Mouse (Mus musculus) forebrain, embryonic 16.5 days (tissue): ENCODE measurements around the gene Traf5. TPM values are rescaled to one million over a fixed set of nuclear protein-coding genes. Genes with fewer than 3 reads are reported as not detected.

Source experiments
- ATAC-seq: fragments of 200-750 bp; cut with Nextera tagmentation; 2 replicates; pipeline ENCODE4 v1.8.0; 2017; ENCODE audit warnings: mild to moderate bottlenecking, moderate library complexity
- H3K27ac ChIP-seq: fragments of 300-500 bp; sonication (generic); 2 replicates; pipeline ENCODE4 v1.5.1; 2014; ENCODE audit warnings: low read length, control low read depth
- H3K27me3 ChIP-seq: fragments of 300-500 bp; sonication (generic); replicated peaks from 2 replicates; pipeline ENCODE4 v1.6.1; 2014; ENCODE audit warnings: low read length; ENCODE audit not compliant: control insufficient read depth, insufficient read depth
- H3K36me3 ChIP-seq: fragments of 300-500 bp; sonication (generic); 2 replicates; pipeline ENCODE4 v1.6.1; 2014; ENCODE audit not compliant: control insufficient read depth, insufficient read depth
- H3K4me1 ChIP-seq: fragments of 300-500 bp; sonication (generic); replicated peaks from 2 replicates; pipeline ENCODE4 v1.6.1; 2014; ENCODE audit warnings: low read length; ENCODE audit not compliant: control insufficient read depth, insufficient read depth
- H3K4me2 ChIP-seq: fragments of 300-500 bp; sonication (generic); 2 replicates; pipeline ENCODE4 v1.6.1; 2014; ENCODE audit warnings: mild to moderate bottlenecking, low read length, control low read depth
- H3K4me3 ChIP-seq: fragments of 300-500 bp; sonication (generic); replicated peaks from 2 replicates; pipeline ENCODE4 v1.5.1; 2014; ENCODE audit warnings: mild to moderate bottlenecking, low read length, control low read depth
- H3K9ac ChIP-seq: fragments of 300-500 bp; sonication (generic); replicated peaks from 2 replicates; pipeline ENCODE4 v1.6.1; 2014; ENCODE audit warnings: low read depth, low read length, control low read depth
- H3K9me3 ChIP-seq: fragments of 300-500 bp; sonication (generic); 2 replicates; pipeline ENCODE4 v1.6.1; 2016; ENCODE audit warnings: low read length; ENCODE audit not compliant: control insufficient read depth
- WGBS: fragments of 180-500 bp; shearing (Covaris S2); extraction: QIAGEN DNeasy Blood & Tissue Kit; methylation state at CpG from one replicate; pipeline ENCODE4 v1.1.7; 2014; 5-methylcytosine and 5-hydroxymethylcytosine counted together
- polyA plus RNA-seq: library from polyadenylated mRNA; unstranded; fragments of >200 nt; fragmentation: Nextera tagmentation; extraction: Ambion mirVana; gene quantifications from 2 replicates; pipeline ENCODE4 v1.2.1, GENCODE M21; 2015

Gene Traf5
- 3.1 and 3.6 TPM in 2 replicates for polyA plus RNA-seq

DNA sequence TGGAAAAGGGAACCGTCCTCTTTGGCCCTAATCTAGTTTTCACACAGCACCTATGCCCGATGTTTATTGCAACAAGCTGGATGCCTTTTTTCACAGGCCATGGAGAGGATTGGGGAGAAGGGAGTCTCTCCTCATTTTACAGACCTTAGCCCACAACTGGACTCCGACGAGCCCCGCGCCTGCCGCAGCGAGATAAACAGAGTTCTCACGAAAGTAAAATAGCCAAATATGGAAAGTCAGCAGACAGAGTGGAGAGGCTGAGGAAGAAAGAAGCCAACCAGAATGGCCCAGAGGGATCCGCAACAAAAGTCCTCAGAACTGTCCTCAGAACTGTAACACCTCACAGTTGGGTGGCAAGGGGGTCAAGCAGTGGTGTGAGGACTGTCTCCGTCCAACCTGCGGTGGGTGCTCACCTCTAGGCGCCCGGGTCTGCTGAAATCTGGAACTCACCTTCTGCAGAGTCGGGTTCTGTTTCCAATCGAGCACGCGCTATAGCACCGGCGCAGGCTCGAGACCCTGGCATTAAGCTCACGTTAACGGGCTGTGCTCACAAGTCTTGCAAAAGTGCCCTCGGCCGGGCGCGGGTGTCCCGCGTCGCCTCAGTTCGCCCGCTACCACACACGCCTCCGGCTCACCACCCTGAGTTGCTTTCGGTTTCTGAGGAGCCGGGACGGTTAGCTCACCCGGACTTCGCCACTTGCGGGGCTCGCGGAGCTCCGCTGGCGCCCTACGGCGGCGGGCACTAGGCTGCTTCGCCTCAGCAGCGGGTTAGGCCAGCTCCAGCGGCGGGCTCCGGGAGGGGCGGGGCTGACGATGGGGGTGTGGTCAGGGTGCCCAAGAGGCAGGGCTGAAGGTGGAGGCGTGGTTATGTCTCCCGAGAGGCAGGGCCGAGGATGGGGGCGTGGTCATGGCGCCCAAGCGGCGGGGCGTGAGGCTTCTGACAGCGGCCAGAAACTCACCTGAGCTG is at the start of gene Traf5:
Gene Traf5, minus strand, starts transcription at position 754 of the 967 bp plus-strand sequence.
- 3% methylated on average over 63 of the region's 63 CpGs for WGBS
- H3K9ac ChIP-seq = peak within 1 kb of the TSS; percentile 70
- H3K4me2 ChIP-seq = peak within 1 kb of the TSS; percentile 98
- 0 out of 2 replicates have a peak, but pooled peaks cover 3% of the 10 kb centered on the region for H3K27me3 ChIP-seq
- no peak within 1 kb of the TSS for H3K27ac ChIP-seq
- ATAC-seq = peak; percentile 99
- H3K36me3 ChIP-seq = no peaks in the 10 kb centered on the region
- peak within 1 kb of the TSS; percentile 71 for H3K4me3 ChIP-seq
- no peaks in the 10 kb centered on the region for H3K9me3 ChIP-seq
- peaks cover 8% of the 10 kb centered on the region for H3K4me1 ChIP-seq

GRCm38 (mm10) chr1:192140313-192140712 is 48.0 kb upstream of the Traf5 start:
- Histone ChIP-seq H3K27ac (no peak overlapping the region), H3K4me2 (no peak overlapping the region), H3K4me3 (no peak overlapping the region), H3K27me3 (no peaks in the 10 kb centered on the region), H3K9me3 (no peaks in the 10 kb centered on the region), H3K4me1 (peaks cover 17% of the 10 kb centered on the region), H3K36me3 (no peaks in the 10 kb centered on the region), H3K9ac (no peak overlapping the region)
- 100% methylated on average over 2 of the region's 2 CpGs for WGBS
- ATAC-seq = no peak

DNA sequence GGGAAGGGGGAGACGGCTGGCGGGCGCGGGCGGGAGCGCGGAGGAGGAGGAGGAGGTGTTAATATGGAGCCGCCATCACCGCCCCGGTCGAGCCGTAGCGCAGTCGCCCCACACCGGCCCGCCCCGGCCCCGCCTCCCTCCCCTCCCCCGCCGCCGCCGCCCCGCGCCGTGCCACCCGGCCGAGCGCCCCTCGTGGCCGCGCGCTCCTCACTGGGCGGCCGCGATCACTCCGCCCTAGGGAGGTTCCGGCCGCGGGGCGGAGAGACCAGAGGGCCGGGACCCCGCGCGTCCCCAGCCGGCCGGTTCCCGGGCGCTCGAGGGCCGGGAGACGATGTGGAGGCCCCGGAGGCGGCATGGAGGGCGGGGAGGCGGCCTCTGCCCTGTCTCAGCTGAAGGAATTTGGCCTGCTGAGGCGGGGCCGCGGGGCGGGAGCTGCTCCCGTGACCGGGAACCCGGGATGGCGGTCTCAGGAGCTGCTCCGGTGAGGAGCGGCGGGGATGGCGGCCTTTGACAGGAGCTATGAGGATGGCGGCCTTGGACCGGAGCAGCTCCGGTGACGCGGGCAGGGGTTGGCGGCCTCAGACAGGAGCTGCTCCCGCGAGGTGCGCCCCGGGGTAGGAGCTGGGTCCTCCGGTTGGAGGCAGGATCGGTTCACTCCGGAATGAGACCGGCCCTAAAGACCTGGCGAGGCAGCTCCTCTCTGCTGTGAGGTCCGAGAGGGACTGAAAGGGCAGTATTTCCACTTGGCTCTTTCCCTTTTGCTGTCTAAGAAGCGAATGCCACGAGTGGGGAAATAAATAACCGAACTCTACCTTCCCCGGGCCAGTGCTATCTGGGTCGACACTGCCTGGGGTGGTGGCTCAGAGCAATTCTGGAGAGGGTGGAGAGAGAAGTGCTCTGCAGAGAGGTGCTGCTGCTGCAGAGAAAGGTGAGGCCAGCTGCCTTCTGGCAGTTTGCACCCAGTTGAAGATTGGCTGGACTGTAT is 45.9 kb upstream of the Traf5 start, which contains the start of gene Rcor3:
Gene Rcor3, minus strand, starts transcription at position 137 of the 985 bp plus-strand sequence.
- under 1% methylated on average over 46 of the region's 88 CpGs for WGBS
- Histone ChIP-seq H3K4me3 (peak within 1 kb of the TSS; percentile 65), H3K9me3 (no peaks in the 10 kb centered on the region), H3K27ac (peak within 1 kb of the TSS; percentile 95), H3K4me2 (peak within 1 kb of the TSS; percentile 88), H3K4me1 (peaks cover 17% of the 10 kb centered on the region), H3K27me3 (no peaks in the 10 kb centered on the region), H3K36me3 (no peaks in the 10 kb centered on the region), H3K9ac (peak within 1 kb of the TSS; percentile 88)
- peak; percentile 85 for ATAC-seq

DNA sequence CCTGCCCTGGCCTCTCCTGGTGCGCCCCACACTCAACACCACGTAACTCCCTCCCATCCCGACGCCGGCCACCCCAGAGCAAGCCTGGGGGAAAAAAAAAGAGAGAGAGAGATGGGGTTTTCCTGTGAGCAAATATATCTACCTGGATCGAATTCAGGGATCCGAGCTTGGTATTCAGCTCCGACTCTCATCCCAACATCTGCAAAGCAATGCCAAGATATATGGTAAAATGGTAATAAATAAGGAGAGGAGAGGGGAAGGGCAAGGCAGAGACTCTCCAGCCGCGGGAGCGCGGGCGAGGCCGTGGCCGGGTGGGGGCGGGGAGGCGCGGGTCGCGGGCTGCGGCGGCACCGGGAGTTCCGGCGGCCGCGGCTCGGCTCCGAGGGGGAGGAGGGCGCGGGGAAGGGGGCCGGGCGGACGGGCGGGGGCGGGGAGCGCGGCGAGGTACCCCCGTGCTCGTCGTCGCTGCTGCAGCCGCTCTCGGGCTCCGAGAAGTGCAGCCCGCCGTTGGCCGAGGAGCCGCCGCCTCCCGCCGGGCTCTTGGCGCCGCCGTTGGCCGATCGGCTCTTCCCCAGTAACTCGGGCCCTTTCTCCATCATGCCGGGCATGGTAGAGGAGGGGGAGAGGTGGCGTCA is 45.0 kb upstream of the Traf5 start:
- no peak; the same call in 1 of the 2 replicates for ATAC-seq
- H3K4me1 ChIP-seq = peaks cover 17% of the 10 kb centered on the region
- 0% methylated on average over 26 of the region's 61 CpGs for WGBS
- H3K27me3 ChIP-seq = no peaks in the 10 kb centered on the region
- H3K4me2 ChIP-seq = peak overlapping the region; percentile 88
- no peaks in the 10 kb centered on the region for H3K36me3 ChIP-seq
- peak overlapping the region; percentile 65 for H3K4me3 ChIP-seq
- no peaks in the 10 kb centered on the region for H3K9me3 ChIP-seq
- H3K9ac ChIP-seq = peak overlapping the region; percentile 88
- peak overlapping the region; percentile 95 for H3K27ac ChIP-seq

DNA sequence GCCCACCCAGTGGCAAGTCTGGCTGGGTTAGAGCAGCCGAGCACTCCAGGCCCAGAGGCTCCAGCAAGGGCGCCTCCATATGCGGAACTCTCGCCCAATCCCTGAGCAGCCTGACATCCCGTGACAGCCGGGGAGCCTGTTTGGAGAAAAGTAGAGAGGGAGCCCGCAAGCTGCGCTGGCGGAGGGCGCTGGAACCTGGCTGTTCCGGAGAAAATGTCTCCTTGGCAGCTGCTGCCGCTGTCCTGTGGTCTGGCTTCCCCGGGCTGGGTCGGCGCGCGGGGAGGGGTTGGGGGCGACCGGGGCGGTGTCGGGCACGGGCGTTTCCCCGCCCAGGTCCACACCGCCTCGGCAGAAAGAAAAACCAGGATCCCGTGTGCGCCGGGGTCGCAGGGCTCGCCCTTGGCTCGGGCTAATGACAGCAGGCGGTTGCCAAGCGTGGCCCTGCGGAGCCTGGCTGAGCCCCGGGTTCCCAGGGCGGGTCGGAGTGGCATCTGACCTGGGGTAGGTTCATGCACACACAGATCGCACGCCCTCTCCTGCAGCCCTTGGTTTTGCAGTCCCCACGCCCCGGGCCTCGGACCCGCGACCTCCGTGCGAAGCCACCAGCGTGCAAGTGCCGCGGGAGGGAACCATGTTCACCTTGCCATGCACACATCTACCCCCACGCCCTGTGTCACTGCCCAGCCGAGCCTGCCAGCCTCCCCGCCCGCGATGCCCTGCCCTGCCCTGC is 44.4 kb upstream of the Traf5 start:
- ATAC-seq = peak; percentile 87
- Histone ChIP-seq H3K27me3 (no peaks in the 10 kb centered on the region), H3K4me3 (peak overlapping the region; percentile 65), H3K4me1 (peaks cover 17% of the 10 kb centered on the region), H3K4me2 (peak overlapping the region; percentile 88), H3K9ac (peak overlapping the region; percentile 88), H3K27ac (peak overlapping the region; percentile 95), H3K9me3 (no peaks in the 10 kb centered on the region), H3K36me3 (no peaks in the 10 kb centered on the region)
- WGBS = under 1% methylated on average over 53 of the region's 55 CpGs

DNA sequence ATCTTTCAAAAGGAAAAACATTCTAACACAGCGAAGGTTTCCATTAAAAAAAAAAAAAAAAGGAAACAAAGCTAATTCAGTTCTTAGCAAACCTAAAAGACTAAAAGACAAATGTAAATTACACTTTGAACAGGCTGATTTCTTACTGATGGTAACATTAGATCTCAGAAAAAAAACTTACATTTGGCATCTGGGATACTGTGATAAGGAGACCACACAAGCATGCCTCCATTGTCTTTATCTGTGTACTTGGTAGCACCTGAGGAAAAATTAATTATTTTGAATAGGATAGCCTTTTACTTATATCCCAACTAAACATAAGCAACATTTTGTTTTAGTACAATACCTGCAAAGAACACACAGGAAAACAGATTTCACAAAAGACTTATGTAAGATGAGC is 37.8 kb upstream of the Traf5 start:
- H3K4me2 ChIP-seq = no peak overlapping the region
- no peak overlapping the region for H3K27ac ChIP-seq
- peaks cover 7% of the 10 kb centered on the region for H3K36me3 ChIP-seq
- whole genome bisulfite sequencing = 88% methylated on average over 1 of the region's 1 CpGs
- ATAC-seq = no peak
- H3K27me3 ChIP-seq = no peaks in the 10 kb centered on the region
- H3K4me3 ChIP-seq = no peak overlapping the region
- H3K9ac ChIP-seq = no peak overlapping the region
- H3K9me3 ChIP-seq = no peaks in the 10 kb centered on the region
- H3K4me1 ChIP-seq = no peaks in the 10 kb centered on the region

GRCm38 (mm10) chr1:192128343-192128742 is 36.0 kb upstream of the Traf5 start:
- WGBS = 98% methylated on average over 8 of the region's 8 CpGs
- Histone ChIP-seq H3K4me3 (no peak overlapping the region), H3K4me1 (no peaks in the 10 kb centered on the region), H3K27ac (no peak overlapping the region), H3K9me3 (no peaks in the 10 kb centered on the region), H3K9ac (no peak overlapping the region), H3K36me3 (peaks cover 12% of the 10 kb centered on the region), H3K27me3 (no peaks in the 10 kb centered on the region), H3K4me2 (no peak overlapping the region)
- no peak for ATAC-seq

DNA sequence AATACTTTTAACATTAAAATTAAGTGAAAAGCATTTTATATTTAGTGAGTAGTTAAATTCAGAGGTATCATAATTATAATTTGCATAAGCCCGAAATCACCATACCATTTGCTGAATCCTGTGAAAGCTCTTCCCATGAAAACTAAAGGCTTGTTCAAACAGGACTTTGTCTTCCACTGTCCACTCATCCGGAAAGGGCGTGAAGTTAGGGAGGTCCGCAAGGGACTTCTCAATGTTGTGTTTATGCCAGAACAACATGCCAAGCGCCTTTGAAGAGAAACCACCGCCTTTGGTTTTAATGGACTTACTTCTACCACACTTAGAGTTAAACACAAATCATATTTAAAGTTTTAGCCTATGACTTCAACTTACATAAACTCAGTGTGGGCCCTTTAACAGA is 33.4 kb upstream of the Traf5 start:
- H3K4me2 ChIP-seq = no peak overlapping the region
- no peak overlapping the region for H3K27ac ChIP-seq
- no peaks in the 10 kb centered on the region for H3K9me3 ChIP-seq
- H3K9ac ChIP-seq = no peak overlapping the region
- H3K4me1 ChIP-seq = no peaks in the 10 kb centered on the region
- no peak overlapping the region for H3K4me3 ChIP-seq
- H3K36me3 ChIP-seq = peaks cover 18% of the 10 kb centered on the region
- WGBS = 90% methylated on average over 6 of the region's 6 CpGs
- ATAC-seq = no peak
- H3K27me3 ChIP-seq = no peaks in the 10 kb centered on the region
